ENCODE assay signal across 8 mouse cellular contexts in the genomic region with DNA sequence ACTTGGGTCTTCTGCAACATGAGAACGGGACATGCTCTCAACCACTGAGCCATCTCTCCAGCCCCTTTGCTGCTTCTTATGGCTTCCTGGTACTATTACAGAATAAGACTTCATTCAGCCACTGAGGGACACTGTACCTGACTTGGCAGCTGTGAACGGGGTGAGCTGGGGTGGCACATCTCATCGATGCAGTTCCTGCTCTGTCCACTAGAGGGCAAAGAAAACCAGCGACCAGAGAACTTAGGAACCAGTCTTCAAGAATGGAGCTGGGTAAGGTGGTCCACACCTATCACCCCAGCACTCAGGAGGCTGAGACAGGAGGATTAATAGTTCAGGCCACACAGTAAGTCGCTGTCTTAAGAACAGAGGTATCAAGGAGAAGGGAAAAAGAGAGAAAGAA. TPM values are rescaled to one million over a fixed set of nuclear protein-coding genes. Genes with fewer than 3 reads are reported as not detected.
DNase-seq lines count a peak whose midpoint lies in the region; ATAC-seq and TF ChIP-seq lines count a peak whose summit lies in the region.

No protein-coding gene starts in this region.

- H3K27ac ChIP-seq in heart, postnatal 0 days (ENCODE audit: low read depth) = no peak overlapping the region
- H3K27ac ChIP-seq in hindbrain, postnatal 0 days = no peak overlapping the region

- H3K4me2 ChIP-seq in heart, postnatal 0 days (ENCODE audit: low read depth, low read length) = no peak overlapping the region
- H3K4me2 ChIP-seq in hindbrain, postnatal 0 days (ENCODE audit: low read depth, low read length) = no peak overlapping the region

- H3K27me3 ChIP-seq in heart, postnatal 0 days (ENCODE audit: control insufficient read depth, insufficient read depth, low read length) = no peaks in the 10 kb centered on the region
- no peaks in the 10 kb centered on the region for H3K27me3 ChIP-seq in hindbrain, postnatal 0 days (ENCODE audit: insufficient read depth, low read length)

- no peak for TF ChIP-seq EP300 in heart, postnatal 0 days (IDR thresholded peaks at IDR 0.05; ENCODE audit: low read depth)

- no peak overlapping the region for H3K4me3 ChIP-seq in heart, postnatal 0 days (ENCODE audit: low read depth, low read length)
- H3K4me3 ChIP-seq in hindbrain, postnatal 0 days (ENCODE audit: low read length) = no peak overlapping the region

- DNase-seq in heart, postnatal 0 days (ENCODE audit: low spot score) = no peak
- no peak for DNase-seq in heart, postnatal 25 days (ENCODE audit: low spot score)
- peak; percentile 58 for DNase-seq in urinary bladder, postnatal 25 days (ENCODE audit: low spot score)
- DNase-seq in urinary bladder, adult 18-20 months (ENCODE audit: low spot score in 2 of 2) = no peak
- DNase-seq in cerebellum, adult 8-10 months = peak; percentile 72
- DNase-seq in hindbrain, postnatal 0 days (ENCODE audit: low spot score) = peak; percentile 70
- peak; percentile 50 to 76 for DNase-seq in thymus, postnatal 10 days (ENCODE audit: low spot score in 2 of 2)

- no peaks in the 10 kb centered on the region for H3K9me3 ChIP-seq in heart, postnatal 0 days (replicated peaks; ENCODE audit: control insufficient read depth, low read length)
- H3K9me3 ChIP-seq in hindbrain, postnatal 0 days (ENCODE audit: low read length) = no peaks in the 10 kb centered on the region

- no peaks in the 10 kb centered on the region for H3K36me3 ChIP-seq in heart, postnatal 0 days (replicated peaks; ENCODE audit: control insufficient read depth, insufficient read depth, low read length)
- H3K36me3 ChIP-seq in hindbrain, postnatal 0 days (ENCODE audit: insufficient read depth, low read length) = no peaks in the 10 kb centered on the region

- H3K9ac ChIP-seq in heart, postnatal 0 days (replicated peaks; ENCODE audit: low read depth, low read length) = no peak overlapping the region
- no peak overlapping the region for H3K9ac ChIP-seq in hindbrain, postnatal 0 days (replicated peaks; ENCODE audit: low read length)

- peak; percentile 85 for TF ChIP-seq CTCF in heart, postnatal 0 days (IDR thresholded peaks at IDR 0.05; ENCODE audit: low read depth)
- peak; percentile 93 for TF ChIP-seq CTCF in hindbrain, postnatal 0 days (IDR thresholded peaks at IDR 0.05; ENCODE audit: low read depth)

- intact Hi-C loops in heart, postnatal 25 days (cut with DNase I) = loop anchor here (5.0 kb wide), 1 partner anchor 419 kb away; the partner anchor contains the start of gene Fam92b

- WGBS in heart, postnatal 0 days = 14% methylated on average over 5 of the region's 5 CpGs
- WGBS in hindbrain, postnatal 0 days = 19% methylated on average over 5 of the region's 5 CpGs

- no peaks in the 10 kb centered on the region for H3K4me1 ChIP-seq in heart, postnatal 0 days (ENCODE audit: control insufficient read depth, insufficient read depth)
- H3K4me1 ChIP-seq in hindbrain, postnatal 0 days (ENCODE audit: insufficient read depth, low read length) = peaks cover 4% of the 10 kb centered on the region; the same call in 1 of the 2 replicates

- ATAC-seq in heart, postnatal 0 days (ENCODE audit: insufficient read depth, low read depth) = no peak
- ATAC-seq in hindbrain, postnatal 0 days = peak; percentile 15; the same call in 1 of the 2 replicates
- peak; percentile 79 for ATAC-seq in megakaryocyte, adult 5-6 weeks (ENCODE audit: poor library complexity, severe bottlenecking)

RNA-seq across cellular contexts. Expression of gene Gins2, which starts 6.9 kb away (rescaled TPM):
- 29.8 and 52.1 TPM in 2 replicates for total RNA-seq in heart, postnatal 0 days (2014; rRNA removed; ENCODE audit: low replicate concordance)
- 19.3 and 23.8 TPM in 2 replicates for polyA plus RNA-seq in heart, postnatal 0 days (2015; fragmentation: Nextera tagmentation; extraction: Ambion mirVana)
- 1 to 10 TPM; 1.2 to 1.5 TPM for total RNA-seq in heart, postnatal 25 days (2021)
- total RNA-seq in hindbrain, postnatal 0 days (2014; rRNA removed) = 2.8 and 12.3 TPM in 2 replicates
- 17.2 and 20.6 TPM in 2 replicates for polyA plus RNA-seq in hindbrain, postnatal 0 days (2015; fragmentation: Nextera tagmentation; extraction: Ambion mirVana)
- total RNA-seq in megakaryocyte, adult 5-6 weeks (2015) = 28.3 and 31.8 TPM in 2 replicates
- total RNA-seq in megakaryocyte, adult 5-6 weeks (2017) = 23.2 and 28.9 TPM in 2 replicates

RNA-seq across cellular contexts. Expression of gene 1190005I06Rik, which starts 51.5 kb away (rescaled TPM):
- total RNA-seq in heart, postnatal 0 days (2014; rRNA removed; ENCODE audit: low replicate concordance) = 0.80 and 1.9 TPM in 2 replicates
- 9.3 and 9.7 TPM in 2 replicates for polyA plus RNA-seq in heart, postnatal 0 days (2015; fragmentation: Nextera tagmentation; extraction: Ambion mirVana)
- total RNA-seq in heart, postnatal 25 days (2021) = 1 to 10 TPM; 2.3 to 3.4 TPM
- 12.3 and 26.5 TPM in 2 replicates for total RNA-seq in hindbrain, postnatal 0 days (2014; rRNA removed)
- polyA plus RNA-seq in hindbrain, postnatal 0 days (2015; fragmentation: Nextera tagmentation; extraction: Ambion mirVana) = 17.3 and 20.6 TPM in 2 replicates
- 0.18 TPM in 1 of 2 replicates, not detected in the other for total RNA-seq in megakaryocyte, adult 5-6 weeks (2015)
- not detected in 2 replicates for total RNA-seq in megakaryocyte, adult 5-6 weeks (2017)

Comparison
In these comparisons a context has a peak if more than half of its experiments do, and no peak if none do; other contexts are left out.
1. DNase-seq: peak in urinary bladder, postnatal 25 days (single experiment), cerebellum, adult 8-10 months (single experiment), hindbrain, postnatal 0 days (single experiment) and thymus, postnatal 10 days (2 of 2); none in heart, postnatal 0 days (single experiment), heart, postnatal 25 days (single experiment) and urinary bladder, adult 18-20 months (0 of 2).